Mouse (Mus musculus): Measurements from ENCODE around the gene Lancl2.

GRCm38 (mm10) chr6:57706721-57707120 lies 4.4 kb downstream of the Lancl2 start:
- TF ChIP-seq CTCF (IDR thresholded peaks at IDR 0.05; ENCODE audit: control insufficient read depth, insufficient read depth, insufficient read length) (no peak), USF1 (IDR thresholded peaks at IDR 0.05; ENCODE audit: low read depth) (no peak), CEBPB (IDR thresholded peaks at IDR 0.05; ENCODE audit: low read depth) (no peak), MYOD1 (IDR thresholded peaks at IDR 0.05; ENCODE audit: control insufficient read depth, insufficient read length, low read depth) (no peak), MAX (IDR thresholded peaks at IDR 0.05) (no peak)

Measured in C2C12 (cell line).